Mouse (Mus musculus) liver, postnatal 0 days (tissue): ENCODE results near the gene Prdm8.

ENCODE experiments used
- CTCF ChIP-seq: sonication (generic); IDR thresholded peaks from 2 replicates; pipeline ENCODE4 v1.5.1; 2016; ENCODE audit warnings: antibody characterized with exemption, low read depth
- EP300 ChIP-seq: IDR thresholded peaks from 2 replicates; pipeline ENCODE4 v1.6.1; 2016; ENCODE audit warnings: antibody characterized with exemption, low read depth, mild to moderate bottlenecking

DNA sequence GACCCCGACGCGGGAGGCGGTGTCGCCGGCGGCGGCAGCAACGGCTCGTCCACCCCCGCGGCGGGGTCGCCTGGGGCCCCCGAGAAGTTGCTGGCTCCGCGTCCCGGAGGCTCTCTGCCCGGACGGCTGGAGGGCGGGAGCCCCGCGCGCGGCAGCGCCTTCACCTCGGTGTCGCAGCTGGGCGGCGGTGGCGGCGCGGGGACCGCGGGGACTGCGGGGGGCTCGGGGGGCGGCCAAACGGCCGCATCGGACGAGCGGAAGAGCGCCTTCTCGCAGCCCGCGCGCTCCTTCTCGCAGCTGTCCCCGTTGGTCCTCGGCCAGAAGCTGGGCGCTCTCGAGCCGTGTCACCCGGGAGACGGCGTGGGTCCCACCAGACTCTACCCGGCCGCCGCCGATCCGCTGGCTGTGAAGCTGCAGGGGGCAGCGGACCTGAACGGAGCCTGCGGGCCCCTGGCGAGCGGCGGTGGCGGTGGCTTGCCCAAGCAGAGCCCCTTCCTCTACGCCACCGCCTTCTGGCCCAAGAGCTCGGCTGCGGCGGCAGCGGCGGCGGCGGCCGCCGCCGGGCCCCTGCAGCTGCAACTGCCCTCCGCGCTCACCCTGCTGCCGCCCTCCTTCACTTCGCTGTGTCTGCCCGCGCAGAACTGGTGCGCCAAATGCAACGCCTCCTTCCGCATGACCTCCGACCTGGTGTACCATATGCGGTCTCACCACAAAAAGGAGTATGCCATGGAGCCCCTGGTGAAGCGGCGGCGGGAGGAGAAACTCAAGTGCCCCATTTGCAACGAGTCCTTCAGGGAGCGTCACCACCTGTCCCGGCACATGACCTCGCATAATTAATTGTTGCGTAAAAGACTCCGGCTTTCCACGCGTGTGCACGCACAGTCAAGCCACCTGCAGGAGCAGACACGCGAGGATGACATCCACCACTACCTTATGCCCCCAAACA, 19.1 kb downstream of the Prdm8 start:
- TF ChIP-seq CTCF, result no peak
- no peak for TF ChIP-seq EP300
